Mouse (Mus musculus): Measurements from ENCODE around the gene 4933415A04Rik.

GRCm38 (mm10) chr11:43551756-43552155 lies 35.1 kb upstream of the 4933415A04Rik start:
- TF ChIP-seq TAL1 (IDR thresholded peaks at IDR 0.05; ENCODE audit: low read length) (no peak), GATA1 (IDR thresholded peaks at IDR 0.05; ENCODE audit: low read length) (no peak)

Data from erythroblast, embryonic 14.5 days (primary cell).